Mouse (Mus musculus) kidney, embryonic 15.5 days (tissue): ENCODE results near the gene Ripply3. TPM values are rescaled to one million over a fixed set of nuclear protein-coding genes. Genes with fewer than 3 reads are reported as not detected.
A peak's percentile ranks its signal among the peaks of the same experiment; 100 is the strongest.
"Not testable (repeated sequence)": the region's sequence is repeated elsewhere in the genome, so short reads cannot be mapped to it uniquely, and the experiment has no call there.

Experiments used
- ATAC-seq: fragments of 200-750 bp; cut with Nextera tagmentation; replicated peaks from 2 replicates; pipeline ENCODE4 v1.8.0; 2017; ENCODE audit warnings: moderate TSS enrichment; ENCODE audit not compliant: low FRiP score
- H3K27ac ChIP-seq: fragments of 300-500 bp; sonication (generic); 2 replicates; pipeline ENCODE4 v1.5.1; 2015; ENCODE audit warnings: mild to moderate bottlenecking, inconsistent platforms
- H3K27me3 ChIP-seq: fragments of 300-500 bp; sonication (generic); 2 replicates; pipeline ENCODE4 v1.6.1; 2015; ENCODE audit warnings: inconsistent platforms
- H3K36me3 ChIP-seq: fragments of 300-500 bp; sonication (generic); 2 replicates; pipeline ENCODE4 v1.6.1; 2015; ENCODE audit warnings: inconsistent platforms
- H3K4me1 ChIP-seq: fragments of 300-500 bp; sonication (generic); 2 replicates; pipeline ENCODE4 v1.6.1; 2015; ENCODE audit warnings: inconsistent platforms
- H3K4me2 ChIP-seq: fragments of 300-500 bp; sonication (generic); 2 replicates; pipeline ENCODE4 v1.6.1; 2015; ENCODE audit warnings: moderate library complexity, mild to moderate bottlenecking, inconsistent platforms
- H3K4me3 ChIP-seq: fragments of 300-500 bp; sonication (generic); replicated peaks from 2 replicates; pipeline ENCODE4 v1.5.1; 2015; ENCODE audit warnings: mild to moderate bottlenecking, inconsistent platforms
- H3K9ac ChIP-seq: fragments of 300-500 bp; sonication (generic); 2 replicates; pipeline ENCODE4 v1.6.1; 2015; ENCODE audit warnings: mild to moderate bottlenecking, inconsistent platforms
- H3K9me3 ChIP-seq: fragments of 300-500 bp; sonication (generic); replicated peaks from 2 replicates; pipeline ENCODE4 v1.6.1; 2016; ENCODE audit warnings: inconsistent platforms
- WGBS: fragments of 180-500 bp; shearing (Covaris S2); methylation state at CpG from one replicate; pipeline ENCODE4 v1.1.7; 2015; ENCODE audit warnings: mixed read lengths; 5-methylcytosine and 5-hydroxymethylcytosine counted together
- polyA plus RNA-seq: library from polyadenylated mRNA; unstranded; fragments of >200 nt; fragmentation: Nextera tagmentation; extraction: Ambion mirVana; gene quantifications from 2 replicates; pipeline ENCODE4 v1.2.1, GENCODE M21; 2015

Ripply3 gene
- polyA plus RNA-seq, 1 experiment from 2014 or later, result 14.6 TPM

DNA sequence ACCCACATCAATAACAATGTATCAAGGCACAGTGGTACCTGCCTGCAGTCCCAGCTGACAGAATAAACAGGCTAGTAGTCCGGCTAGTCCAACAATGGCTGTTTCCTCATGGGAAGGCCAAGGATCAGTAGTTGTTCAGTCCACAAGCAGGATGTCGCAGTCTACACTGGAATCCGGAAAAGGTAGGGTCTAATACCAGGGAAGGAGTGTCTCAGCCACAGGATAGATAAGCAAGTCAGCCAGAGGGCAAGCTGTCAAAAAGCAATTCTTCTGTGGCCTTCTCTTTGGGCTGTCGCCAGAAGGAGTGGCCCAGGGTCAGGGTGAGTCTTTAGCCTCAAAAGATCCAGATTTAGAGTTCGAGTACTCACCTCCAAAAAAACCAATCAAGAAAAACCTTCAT is 10.5 kb upstream of the Ripply3 start:
- WGBS, result 76% methylated on average over 5 of the region's 5 CpGs
- Histone ChIP-seq H3K27ac (0 out of 2 replicates have a peak overlapping the region, but pooled peaks have one; percentile 28), H3K4me2 (no peak overlapping the region), H3K4me1 (peaks cover 5% of the 10 kb centered on the region; the same call in 1 of the 2 replicates), H3K27me3 (no peaks in the 10 kb centered on the region), H3K4me3 (no peak overlapping the region), H3K9ac (no peak overlapping the region), H3K9me3 (no peaks in the 10 kb centered on the region), H3K36me3 (no peaks in the 10 kb centered on the region)
- ATAC-seq, result no peak

GRCm38 (mm10) chr16:94320223-94320622 is 8.0 kb upstream of the Ripply3 start:
- H3K27me3 ChIP-seq, result 0 out of 2 replicates have a peak, but pooled peaks cover 3% of the 10 kb centered on the region
- H3K4me3 ChIP-seq, result no peak overlapping the region
- no peak overlapping the region for H3K4me2 ChIP-seq
- no peak overlapping the region for H3K27ac ChIP-seq
- ATAC-seq, result no peak
- H3K36me3 ChIP-seq, result no peaks in the 10 kb centered on the region
- no peak overlapping the region for H3K9ac ChIP-seq
- WGBS, result 81% methylated on average over 5 of the region's 5 CpGs
- no peaks in the 10 kb centered on the region for H3K4me1 ChIP-seq
- H3K9me3 ChIP-seq, result no peaks in the 10 kb centered on the region

DNA sequence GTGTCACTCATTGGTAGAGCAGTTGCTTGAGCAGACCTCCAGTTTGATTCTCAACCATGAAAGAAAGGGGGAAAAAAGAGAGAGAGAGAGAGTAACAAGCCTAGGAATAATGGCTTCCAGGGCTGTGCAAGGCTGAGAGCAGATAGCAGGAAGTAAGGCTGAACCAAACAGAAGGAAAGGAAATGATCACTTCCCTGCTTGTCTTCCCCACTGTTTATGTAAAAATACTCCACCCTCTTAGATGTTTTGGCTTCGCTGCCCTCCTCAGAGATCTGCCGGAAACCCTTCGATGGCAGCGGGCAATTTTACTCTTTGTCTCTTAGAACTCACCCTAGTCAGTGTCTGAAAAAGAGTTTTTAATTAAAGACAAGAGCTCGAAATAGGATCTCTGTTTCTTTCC is 4.5 kb upstream of the Ripply3 start:
- H3K4me2 ChIP-seq, result no peak overlapping the region
- peaks cover 12% of the 10 kb centered on the region for H3K4me1 ChIP-seq
- no peak overlapping the region for H3K4me3 ChIP-seq
- peak overlapping the region; percentile 62; the same call in 1 of the 2 replicates for H3K27ac ChIP-seq
- H3K27me3 ChIP-seq, result peaks cover 27% of the 10 kb centered on the region
- ATAC-seq, result no peak
- H3K9me3 ChIP-seq, result no peaks in the 10 kb centered on the region
- H3K9ac ChIP-seq, result no peak overlapping the region
- WGBS, result 72% methylated on average over 5 of the region's 5 CpGs
- no peaks in the 10 kb centered on the region for H3K36me3 ChIP-seq

DNA sequence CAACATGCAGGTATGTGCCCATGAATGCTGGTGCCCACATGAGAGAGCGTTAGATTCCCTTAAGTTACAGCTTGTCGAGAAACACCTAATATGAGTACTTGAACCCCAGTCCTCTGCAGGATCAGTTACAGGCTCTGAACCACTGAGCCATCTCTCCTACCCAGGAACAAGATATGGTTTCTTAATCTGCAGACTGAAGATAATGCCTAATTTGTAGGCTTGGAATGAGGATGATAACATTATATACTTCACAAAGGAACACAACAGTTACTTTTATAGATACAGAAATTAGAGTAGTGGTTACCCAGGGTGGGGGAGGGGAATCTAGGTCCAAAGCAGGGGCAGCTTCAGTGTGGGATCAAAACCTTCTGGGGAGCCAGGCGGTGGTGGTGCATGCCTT is 2.2 kb upstream of the Ripply3 start:
- Histone ChIP-seq H3K4me2 (no peak overlapping the region), H3K4me3 (no peak overlapping the region), H3K27ac (no peak overlapping the region), H3K9ac (no peak overlapping the region), H3K4me1 (peaks cover 32% of the 10 kb centered on the region), H3K9me3 (no peaks in the 10 kb centered on the region), H3K27me3 (peaks cover 36% of the 10 kb centered on the region), H3K36me3 (no peaks in the 10 kb centered on the region)
- 88% methylated on average over 3 of the region's 3 CpGs for WGBS
- no peak for ATAC-seq

DNA sequence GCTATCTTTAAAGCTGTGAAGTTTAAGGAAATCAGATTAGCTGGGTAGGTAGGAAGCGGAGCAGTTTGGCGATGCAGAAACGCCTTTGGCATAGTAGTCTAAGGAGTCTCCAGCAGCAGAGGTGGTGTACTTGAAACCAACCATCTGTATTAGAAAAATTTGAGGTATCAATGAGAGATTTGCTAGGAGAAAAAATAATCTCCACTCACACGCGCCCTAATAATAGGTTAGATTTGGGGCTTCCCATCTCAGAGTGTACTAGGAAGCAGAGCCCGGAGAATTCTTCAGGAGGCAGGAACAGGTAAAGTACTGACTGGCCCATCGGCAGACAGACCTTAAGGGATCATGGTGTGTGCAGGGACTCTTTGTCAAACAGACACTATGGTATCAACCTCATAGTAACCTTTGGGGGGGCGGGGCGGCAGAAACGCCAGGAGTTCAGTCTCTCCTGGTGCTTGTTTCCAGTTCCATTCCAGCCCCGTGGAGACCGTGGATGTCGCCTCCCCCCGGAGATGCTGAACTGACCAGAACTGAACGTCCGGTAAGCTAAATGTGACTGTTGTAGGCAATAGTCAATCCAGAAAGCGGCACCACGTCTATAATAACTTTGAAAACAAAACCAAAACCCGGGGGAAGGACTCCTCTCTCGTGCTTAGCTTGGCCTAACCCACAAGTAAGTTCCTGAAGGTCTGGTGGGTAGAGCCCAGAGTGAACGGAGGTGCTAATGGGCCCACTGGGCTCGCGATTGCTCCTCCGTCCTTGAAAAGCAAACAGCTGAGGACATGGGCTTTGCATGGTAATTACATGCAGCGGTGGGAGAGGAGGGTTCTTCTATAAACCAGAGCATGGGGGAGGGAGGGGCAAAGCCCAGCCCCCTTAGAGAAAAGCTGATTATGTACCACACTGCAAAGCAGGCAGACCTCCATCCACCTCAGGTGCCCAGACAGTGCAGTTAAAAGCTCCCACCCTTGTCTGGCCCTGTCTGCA is 954 bp downstream of the Ripply3 start:
- no peak; the same call in 1 of the 2 replicates for ATAC-seq
- Histone ChIP-seq H3K27me3 (peaks cover 36% of the 10 kb centered on the region), H3K4me2 (peak overlapping the region; percentile 90), H3K4me3 (peak overlapping the region; percentile 56), H3K27ac (no peak overlapping the region), H3K9ac (peak overlapping the region; percentile 53; the same call in 1 of the 2 replicates), H3K9me3 (no peaks in the 10 kb centered on the region), H3K4me1 (peaks cover 33% of the 10 kb centered on the region), H3K36me3 (no peaks in the 10 kb centered on the region)
- 8% methylated on average over 25 of the region's 25 CpGs for whole genome bisulfite sequencing

DNA sequence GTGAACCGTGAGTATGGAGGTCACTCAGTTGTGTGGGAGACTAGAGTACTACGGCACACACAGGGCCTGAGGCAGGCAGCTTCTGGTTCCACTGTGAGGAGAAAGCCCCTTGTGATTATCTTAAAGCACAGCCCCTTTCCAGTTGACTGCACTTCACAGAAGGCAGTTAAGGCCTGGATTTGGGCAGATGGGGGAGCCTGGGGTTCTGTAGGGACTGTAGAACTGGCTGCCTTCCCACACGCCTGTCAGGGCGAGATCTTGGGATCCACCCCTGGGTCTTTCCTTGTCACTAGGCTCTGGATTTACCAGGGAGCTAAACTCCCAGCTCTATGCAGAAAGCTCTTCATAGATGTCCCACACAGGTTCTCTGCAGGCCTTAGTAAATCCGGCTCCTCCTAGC is 2.2 kb downstream of the Ripply3 start:
- Histone ChIP-seq H3K9me3 (no peaks in the 10 kb centered on the region), H3K27ac (0 out of 2 replicates have a peak overlapping the region, but pooled peaks have one; percentile 9), H3K27me3 (peaks cover 33% of the 10 kb centered on the region), H3K4me1 (peaks cover 33% of the 10 kb centered on the region), H3K9ac (no peak overlapping the region), H3K4me3 (no peak overlapping the region), H3K36me3 (no peaks in the 10 kb centered on the region), H3K4me2 (no peak overlapping the region)
- no peak for ATAC-seq
- WGBS, result 50% methylated on average over 5 of the region's 5 CpGs

- WGBS, result 77% methylated on average over 9 of the region's 9 CpGs
- Histone ChIP-seq H3K27me3 (peaks cover 29% of the 10 kb centered on the region), H3K4me1 (peaks cover 33% of the 10 kb centered on the region), H3K9me3 (no peaks in the 10 kb centered on the region), H3K36me3 (no peaks in the 10 kb centered on the region), H3K27ac (no peak overlapping the region), H3K9ac (no peak overlapping the region), H3K4me3 (no peak overlapping the region), H3K4me2 (no peak overlapping the region)
- no peak for ATAC-seq
Measured at GRCm38 (mm10) chr16:94331233-94331885, 3.1 kb downstream of the Ripply3 start.

- ATAC-seq, result no peak
- no peaks in the 10 kb centered on the region for H3K9me3 ChIP-seq
- H3K36me3 ChIP-seq, result no peaks in the 10 kb centered on the region
- H3K4me3 ChIP-seq, result no peak overlapping the region
- peaks cover 26% of the 10 kb centered on the region for H3K27me3 ChIP-seq
- H3K4me2 ChIP-seq, result no peak overlapping the region
- WGBS, result 67% methylated on average over 5 of the region's 5 CpGs
- H3K4me1 ChIP-seq, result peaks cover 33% of the 10 kb centered on the region
- no peak overlapping the region for H3K9ac ChIP-seq
- no peak overlapping the region for H3K27ac ChIP-seq
Measured at GRCm38 (mm10) chr16:94331886-94332252, 3.6 kb downstream of the Ripply3 start.

DNA sequence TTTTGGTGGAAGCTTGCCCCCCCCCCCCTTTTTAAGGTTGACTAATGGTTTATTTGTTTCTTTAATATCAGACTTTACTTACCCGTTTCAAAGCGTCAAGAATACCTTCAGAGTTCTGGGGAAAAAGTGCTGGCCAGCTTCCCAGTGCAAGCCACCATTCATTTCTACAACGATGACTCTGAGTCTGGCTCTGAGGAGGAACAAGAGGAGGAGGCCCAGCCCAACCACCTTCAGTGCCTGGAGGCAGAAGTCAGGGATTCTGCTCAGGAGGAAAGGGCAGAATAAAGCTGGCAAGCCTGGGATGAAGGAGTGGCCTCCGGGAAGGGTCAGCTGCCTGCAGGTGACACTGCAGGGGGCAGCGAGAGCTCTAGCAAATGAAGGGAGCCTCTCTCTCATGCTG is 7.4 kb downstream of the Ripply3 start:
- Histone ChIP-seq H3K27me3 (no peaks in the 10 kb centered on the region), H3K9ac (no peak overlapping the region), H3K9me3 (no peaks in the 10 kb centered on the region), H3K36me3 (no peaks in the 10 kb centered on the region), H3K27ac (no peak overlapping the region), H3K4me2 (no peak overlapping the region), H3K4me1 (peaks cover 4% of the 10 kb centered on the region), H3K4me3 (no peak overlapping the region)
- ATAC-seq, result no peak
- 50% methylated on average over 5 of the region's 5 CpGs for WGBS

DNA sequence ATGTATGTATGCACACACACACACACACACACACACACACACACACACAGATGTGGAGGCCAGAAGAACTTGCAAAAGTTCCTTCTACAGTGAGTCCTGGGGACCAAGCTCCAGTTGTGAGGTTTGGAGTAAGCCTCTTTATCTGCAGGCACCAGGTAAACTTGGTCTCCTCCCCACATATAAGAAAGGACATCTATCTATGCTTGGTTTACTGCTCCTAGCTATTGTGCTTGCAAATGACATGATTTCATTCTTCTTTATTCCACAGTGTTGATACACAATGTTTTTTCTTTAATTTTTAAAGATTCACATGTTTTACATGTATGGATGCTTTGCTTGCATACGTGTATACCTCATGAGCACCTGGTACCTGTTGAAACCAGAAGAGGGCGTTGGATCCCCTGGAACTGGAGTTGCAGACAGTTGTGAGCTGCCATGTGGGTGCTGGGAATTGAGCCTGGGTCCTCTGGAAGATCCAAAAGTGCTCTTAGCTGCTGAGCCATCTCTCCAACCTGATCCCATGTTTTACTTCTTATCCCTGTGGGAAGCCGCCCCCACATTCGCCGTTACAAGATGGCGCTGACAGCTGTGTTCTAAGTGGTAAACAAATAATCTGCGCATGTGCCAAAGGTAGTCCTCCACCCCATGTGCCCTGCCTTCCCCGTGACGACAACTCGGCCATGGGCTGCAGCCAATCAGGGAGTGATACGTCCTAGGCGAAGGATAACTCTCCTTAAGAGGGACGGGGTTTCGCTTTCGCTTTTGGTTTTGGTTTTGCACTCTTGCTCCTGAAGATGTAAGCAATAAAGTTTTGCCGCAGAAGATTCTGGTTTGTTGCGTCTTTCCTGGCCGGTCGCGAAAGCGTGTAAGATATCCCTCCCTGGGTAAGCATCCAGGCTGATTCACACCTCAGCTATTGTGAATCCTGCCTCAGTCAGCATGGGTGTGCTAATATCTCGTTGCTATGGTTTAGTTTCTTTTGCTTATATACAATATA is 11.2 kb downstream of the Ripply3 start:
- not testable (repeated sequence) for H3K4me2 ChIP-seq, H3K4me3 ChIP-seq, H3K9ac ChIP-seq, H3K27ac ChIP-seq, H3K9me3 ChIP-seq, ATAC-seq, H3K36me3 ChIP-seq, H3K4me1 ChIP-seq, H3K27me3 ChIP-seq
- WGBS, result 91% methylated on average over 21 of the region's 22 CpGs

DNA sequence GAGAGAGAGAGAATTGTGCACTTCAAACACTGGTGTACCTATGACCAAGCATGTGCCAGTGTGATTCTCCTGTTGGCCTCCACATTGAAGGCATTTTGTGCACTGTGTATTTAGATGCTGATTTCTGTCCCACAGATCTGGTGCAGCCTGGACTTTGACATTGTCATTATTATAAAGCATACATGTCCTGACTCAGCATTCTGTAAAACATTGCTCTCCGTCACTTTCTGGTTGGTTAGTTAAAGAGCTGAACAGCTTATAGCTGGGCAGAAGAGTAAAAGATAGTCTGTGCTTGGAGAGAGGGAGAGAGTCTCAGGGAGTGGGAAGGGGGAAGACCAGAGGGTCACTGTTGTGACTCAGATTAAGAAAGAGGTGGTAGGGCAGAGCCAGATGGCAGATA is 17.5 kb downstream of the Ripply3 start:
- no peak overlapping the region for H3K27ac ChIP-seq
- no peak for ATAC-seq
- H3K27me3 ChIP-seq, result no peaks in the 10 kb centered on the region
- H3K9ac ChIP-seq, result no peak overlapping the region
- H3K4me2 ChIP-seq, result no peak overlapping the region
- no peaks in the 10 kb centered on the region for H3K9me3 ChIP-seq
- H3K4me3 ChIP-seq, result no peak overlapping the region
- H3K36me3 ChIP-seq, result no peaks in the 10 kb centered on the region
- WGBS, result 93% methylated on average over 1 of the region's 1 CpGs
- peaks cover 9% of the 10 kb centered on the region for H3K4me1 ChIP-seq
